Mouse (Mus musculus): ENCODE results near the gene Grap2.

DNA sequence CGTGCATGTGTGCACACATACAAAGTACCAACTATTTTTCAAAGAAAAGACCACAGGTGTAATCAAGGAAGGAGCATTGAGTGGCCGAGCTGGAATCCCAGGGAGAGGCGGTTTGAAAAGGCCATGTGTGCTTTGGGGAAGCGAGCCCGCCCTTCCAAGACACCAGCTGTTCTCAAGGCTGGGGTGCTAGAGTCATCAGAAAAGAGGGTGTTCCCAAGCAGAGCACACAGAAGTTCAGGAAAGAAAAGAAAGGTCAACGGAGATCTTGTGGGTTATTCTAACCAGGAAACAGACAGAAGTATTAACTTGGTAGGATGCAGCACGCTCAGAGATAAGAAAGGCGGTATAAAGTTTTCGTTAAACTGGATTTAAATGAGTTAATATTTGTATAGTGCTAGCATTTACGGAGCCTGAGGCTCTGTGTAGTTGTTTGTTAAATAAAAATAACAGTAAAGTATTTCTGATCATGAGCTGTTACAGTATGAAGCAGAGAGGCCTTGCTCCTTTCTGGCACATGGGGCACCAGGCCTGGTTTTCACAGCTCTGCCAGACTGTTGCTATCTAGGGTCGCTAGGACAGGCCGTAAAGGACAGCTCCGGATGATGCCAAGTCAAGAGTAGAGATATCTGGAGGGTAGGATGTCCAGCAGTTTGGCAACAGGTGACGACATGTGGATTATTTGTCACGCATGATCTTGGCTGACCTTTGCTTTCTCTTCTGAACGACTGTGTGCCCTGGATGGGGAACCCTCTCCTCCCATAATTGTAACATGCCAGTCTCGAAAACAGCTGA lies 72.8 kb downstream of the Grap2 start:
- TF ChIP-seq TAL1 (IDR thresholded peaks at IDR 0.05; ENCODE audit: low read length) (no peak), GATA1 (IDR thresholded peaks at IDR 0.05; ENCODE audit: low read length) (no peak)
